Mouse (Mus musculus) spleen, postnatal 36 days (tissue): ENCODE measurements around the gene Defa20.
"Not testable (repeated sequence)": the region's sequence is repeated elsewhere in the genome, so short reads cannot be mapped to it uniquely, and the experiment has no call there.

Experiments
- DNase-seq, 2 experiments: peaks; one replicate each; pipeline ENCODE4 v3.0.0; 2022; ENCODE audit warnings: low spot score in 2 of 2, mixed read lengths in 1 of 2

The Defa20 gene

DNA sequence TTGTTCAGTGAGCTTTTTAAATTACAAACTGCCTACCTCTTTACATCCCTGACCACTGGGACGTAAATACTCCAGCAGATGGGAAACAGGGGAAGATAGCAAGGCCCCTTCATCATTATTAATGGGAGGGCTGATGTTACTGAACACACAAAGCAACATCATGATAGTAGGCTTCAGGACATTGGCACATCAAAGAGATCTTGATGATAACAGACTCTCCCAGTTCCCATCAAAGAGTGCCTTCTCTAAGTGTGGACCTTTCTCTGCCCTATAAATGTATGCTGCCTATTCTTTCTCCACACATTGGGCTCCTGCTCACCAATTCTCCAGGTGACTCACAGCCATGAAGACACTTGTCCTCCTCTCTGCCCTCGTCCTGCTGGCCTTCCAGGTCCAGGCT is at the start of gene Defa20:
TSS of gene Defa20 (plus strand) at position 301 of the 400 bp plus-strand sequence.
- not testable (repeated sequence) for DNase-seq

DNA sequence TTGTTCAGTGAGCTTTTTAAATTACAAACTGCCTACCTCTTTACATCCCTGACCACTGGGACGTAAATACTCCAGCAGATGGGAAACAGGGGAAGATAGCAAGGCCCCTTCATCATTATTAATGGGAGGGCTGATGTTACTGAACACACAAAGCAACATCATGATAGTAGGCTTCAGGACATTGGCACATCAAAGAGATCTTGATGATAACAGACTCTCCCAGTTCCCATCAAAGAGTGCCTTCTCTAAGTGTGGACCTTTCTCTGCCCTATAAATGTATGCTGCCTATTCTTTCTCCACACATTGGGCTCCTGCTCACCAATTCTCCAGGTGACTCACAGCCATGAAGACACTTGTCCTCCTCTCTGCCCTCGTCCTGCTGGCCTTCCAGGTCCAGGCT is 19.7 kb downstream of the Defa20 start, which contains the start of gene Defa32:
TSS of gene Defa32 (plus strand) at position 301 of the 400 bp plus-strand sequence.
- not testable (repeated sequence) for DNase-seq
